Mouse (Mus musculus) stomach, embryonic 14.5 days (tissue): ENCODE measurements around the gene Hopx. TPM values are rescaled to one million over a fixed set of nuclear protein-coding genes. Genes with fewer than 3 reads are reported as not detected.

Source experiments
- ATAC-seq: fragments of 200-750 bp; cut with Nextera tagmentation; 2 replicates; pipeline ENCODE4 v1.8.0; 2017; ENCODE audit warnings: low read depth, moderate TSS enrichment; ENCODE audit not compliant: insufficient number of reproducible peaks, insufficient read depth, low FRiP score
- H3K27ac ChIP-seq: fragments of 300-500 bp; sonication (generic); 2 replicates; pipeline ENCODE4 v1.5.1; 2014; ENCODE audit warnings: mild to moderate bottlenecking, low read length, moderate library complexity, mixed read lengths
- H3K27me3 ChIP-seq: fragments of 300-500 bp; sonication (generic); 2 replicates; pipeline ENCODE4 v1.6.1; 2014; ENCODE audit warnings: low read length, control low read depth, mixed read lengths; ENCODE audit not compliant: control insufficient read depth, insufficient read depth
- H3K36me3 ChIP-seq: fragments of 300-500 bp; sonication (generic); 2 replicates; pipeline ENCODE4 v1.6.1; 2014; ENCODE audit warnings: mild to moderate bottlenecking, control low read depth, low read length, moderate library complexity, mixed read lengths; ENCODE audit not compliant: control insufficient read depth, insufficient read depth
- H3K4me1 ChIP-seq: fragments of 300-500 bp; sonication (generic); 2 replicates; pipeline ENCODE4 v1.6.1; 2014; ENCODE audit warnings: low read length, control low read depth, mixed read lengths; ENCODE audit not compliant: control insufficient read depth, insufficient read depth
- H3K4me2 ChIP-seq: fragments of 300-500 bp; sonication (generic); replicated peaks from 2 replicates; pipeline ENCODE4 v1.6.1; 2014; ENCODE audit warnings: low read depth, low read length, control low read depth
- H3K4me3 ChIP-seq: fragments of 300-500 bp; sonication (generic); 2 replicates; pipeline ENCODE4 v1.5.1; 2014; ENCODE audit warnings: low read depth, low read length, control low read depth
- H3K9ac ChIP-seq: fragments of 300-500 bp; sonication (generic); replicated peaks from 2 replicates; pipeline ENCODE4 v1.6.1; 2014; ENCODE audit warnings: low read depth, mild to moderate bottlenecking, control low read depth, low read length, moderate library complexity, mixed read lengths
- H3K9me3 ChIP-seq: fragments of 300-500 bp; sonication (generic); 2 replicates; pipeline ENCODE4 v1.6.1; 2016; ENCODE audit warnings: low read depth, low read length, control low read depth; ENCODE audit not compliant: control insufficient read depth
- whole genome bisulfite sequencing: fragments of 180-500 bp; shearing (Covaris S2); extraction: QIAGEN DNeasy Blood & Tissue Kit; methylation state at CpG from one replicate; pipeline ENCODE4 v1.1.7; 2014; 5-methylcytosine and 5-hydroxymethylcytosine counted together
- polyA plus RNA-seq: library from polyadenylated mRNA; unstranded; fragments of >200 nt; fragmentation: Nextera tagmentation; extraction: Ambion mirVana; gene quantifications from 2 replicates; pipeline ENCODE4 v1.2.1, GENCODE M21; 2014

Gene Hopx
- polyA plus RNA-seq, 1 experiment from 2014 or later = 1.2 TPM

DNA sequence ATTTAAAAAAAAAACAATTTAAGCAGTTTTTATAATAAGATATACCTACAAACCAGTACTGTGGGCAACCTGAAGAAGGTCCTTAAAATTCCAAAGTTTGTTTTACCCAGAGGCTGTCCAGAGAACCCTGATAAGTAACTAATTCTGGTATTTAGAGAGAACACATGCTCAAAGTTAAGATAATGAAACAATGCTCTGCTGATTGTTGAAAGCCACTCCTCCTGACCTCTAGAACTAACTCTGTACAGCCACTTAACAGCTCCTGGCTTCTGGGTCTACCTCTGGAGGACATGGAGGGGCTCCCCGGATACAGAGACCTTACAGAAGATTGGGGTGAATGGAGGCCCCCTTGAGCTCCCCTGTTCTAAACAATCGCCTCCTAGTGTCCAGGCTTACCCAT, 15.0 kb upstream of the Hopx start:
- no peak overlapping the region for H3K4me3 ChIP-seq
- no peaks in the 10 kb centered on the region for H3K36me3 ChIP-seq
- no peaks in the 10 kb centered on the region for H3K27me3 ChIP-seq
- 0 out of 2 replicates have a peak, but pooled peaks cover 3% of the 10 kb centered on the region for H3K9me3 ChIP-seq
- 64% methylated on average over 2 of the region's 2 CpGs for WGBS
- no peak overlapping the region for H3K4me2 ChIP-seq
- no peak overlapping the region for H3K27ac ChIP-seq
- no peak overlapping the region for H3K9ac ChIP-seq
- H3K4me1 ChIP-seq = no peaks in the 10 kb centered on the region
- ATAC-seq = no peak

DNA sequence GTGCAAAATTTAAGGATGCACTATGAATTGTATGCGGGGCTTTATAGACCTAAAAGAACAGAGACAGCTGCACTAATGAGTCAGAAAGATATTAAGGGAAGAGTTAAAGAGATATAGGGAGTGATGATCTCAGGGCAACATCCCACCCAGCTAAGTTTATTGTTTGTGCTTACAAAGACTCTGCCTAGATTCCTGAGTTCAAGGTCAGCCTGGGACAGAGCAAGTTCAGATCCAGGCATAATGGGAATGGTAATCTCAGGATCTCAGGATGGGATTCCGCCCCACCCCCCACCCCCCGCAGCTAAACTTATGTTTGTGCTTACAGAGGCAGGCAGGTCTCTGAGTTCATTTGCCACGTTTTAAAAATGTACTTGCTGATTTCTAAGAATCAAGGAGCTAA, 13.9 kb upstream of the Hopx start:
- Histone ChIP-seq H3K36me3 (no peaks in the 10 kb centered on the region), H3K4me2 (no peak overlapping the region), H3K27me3 (no peaks in the 10 kb centered on the region), H3K9me3 (0 out of 2 replicates have a peak, but pooled peaks cover 3% of the 10 kb centered on the region), H3K4me3 (no peak overlapping the region), H3K4me1 (no peaks in the 10 kb centered on the region), H3K27ac (no peak overlapping the region), H3K9ac (no peak overlapping the region)
- WGBS = 87% methylated on average over 4 of the region's 4 CpGs
- no peak for ATAC-seq

DNA sequence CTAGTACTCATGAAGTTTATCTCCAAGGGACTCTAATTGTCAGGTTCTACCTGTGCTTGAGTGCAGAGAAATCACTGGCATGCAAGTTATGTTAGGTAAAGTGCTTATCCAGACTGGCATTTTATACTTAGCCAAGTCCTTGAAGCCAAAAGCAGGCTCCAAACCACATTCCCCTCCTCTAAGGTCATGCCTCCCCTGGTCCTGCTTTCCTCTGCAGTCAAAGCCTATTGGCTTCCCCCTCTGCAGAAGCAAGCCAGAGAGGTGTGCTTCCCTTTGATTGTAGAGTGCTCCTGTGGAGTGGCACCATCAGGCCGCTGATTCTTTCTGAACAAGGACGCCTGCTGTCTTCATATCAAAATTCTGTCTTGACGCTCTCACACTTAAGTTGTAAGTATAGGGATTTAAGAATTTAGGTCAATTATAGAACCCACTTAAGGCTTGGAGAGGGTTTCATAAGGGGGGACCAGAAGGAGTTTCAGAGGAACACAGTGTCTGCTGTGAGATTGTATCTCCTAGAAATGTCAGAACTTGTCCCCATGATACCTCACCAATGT, 11.6 kb upstream of the Hopx start:
- no peak overlapping the region for H3K27ac ChIP-seq
- no peak for ATAC-seq

DNA sequence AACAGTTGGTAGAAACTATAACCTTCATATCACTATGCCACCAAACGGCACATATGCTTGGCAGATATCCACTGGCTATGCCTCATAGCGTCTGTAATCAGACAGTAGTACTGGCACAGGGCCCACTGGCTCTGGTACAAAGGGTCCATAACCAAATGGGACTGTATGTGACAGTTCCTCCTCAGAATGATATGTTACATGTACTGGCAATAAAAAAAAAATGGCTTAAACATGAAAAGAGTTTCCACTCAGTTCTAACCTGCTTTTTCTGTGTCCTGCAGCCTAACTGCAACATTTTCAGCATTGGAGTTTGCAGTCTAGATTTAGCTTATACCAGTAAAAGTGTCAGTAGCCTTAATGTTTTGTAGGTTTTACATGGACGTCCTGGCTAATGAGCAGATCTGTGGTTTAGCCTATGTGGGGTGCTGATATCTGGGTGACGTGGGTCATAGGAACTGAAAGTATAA, 9.9 kb upstream of the Hopx start:
- Histone ChIP-seq H3K4me2 (no peak overlapping the region), H3K27ac (no peak overlapping the region), H3K9ac (no peak overlapping the region), H3K36me3 (no peaks in the 10 kb centered on the region), H3K27me3 (no peaks in the 10 kb centered on the region), H3K9me3 (0 out of 2 replicates have a peak, but pooled peaks cover 3% of the 10 kb centered on the region), H3K4me3 (no peak overlapping the region), H3K4me1 (peaks cover 8% of the 10 kb centered on the region; the same call in 1 of the 2 replicates)
- 68% methylated on average over 4 of the region's 4 CpGs for WGBS
- no peak for ATAC-seq

More for the DNA sequence above, 11.6 kb upstream of the Hopx start:
- 87% methylated on average over 3 of the region's 3 CpGs for WGBS
- H3K27me3 ChIP-seq = no peaks in the 10 kb centered on the region
- H3K9me3 ChIP-seq = 0 out of 2 replicates have a peak, but pooled peaks cover 3% of the 10 kb centered on the region
- H3K4me2 ChIP-seq = no peak overlapping the region
- H3K4me1 ChIP-seq = peaks cover 8% of the 10 kb centered on the region; the same call in 1 of the 2 replicates
- H3K4me3 ChIP-seq = no peak overlapping the region
- no peaks in the 10 kb centered on the region for H3K36me3 ChIP-seq
- no peak overlapping the region for H3K9ac ChIP-seq

DNA sequence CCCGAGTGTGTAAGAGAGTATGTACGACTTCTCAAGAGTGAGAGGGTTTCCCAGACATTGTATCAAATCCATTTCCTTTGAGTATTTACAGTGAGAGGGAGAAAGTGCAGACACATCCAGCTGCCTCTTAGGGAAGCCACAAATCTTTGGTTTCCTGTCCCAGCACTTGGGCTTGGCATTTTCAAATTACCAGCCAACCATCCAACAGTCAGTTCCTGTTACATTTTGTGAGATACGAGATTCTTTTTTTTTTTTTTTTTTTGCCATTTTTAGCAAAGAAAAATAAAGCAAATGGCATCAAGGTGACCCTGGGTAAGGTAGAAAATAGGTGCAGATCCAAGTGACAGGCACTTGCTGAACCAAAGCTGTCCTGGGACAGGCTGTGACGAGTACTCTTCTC, 9.2 kb upstream of the Hopx start:
- Histone ChIP-seq H3K4me3 (no peak overlapping the region), H3K9me3 (0 out of 2 replicates have a peak, but pooled peaks cover 3% of the 10 kb centered on the region), H3K4me1 (peaks cover 8% of the 10 kb centered on the region; the same call in 1 of the 2 replicates), H3K27me3 (no peaks in the 10 kb centered on the region), H3K27ac (no peak overlapping the region), H3K4me2 (no peak overlapping the region), H3K9ac (no peak overlapping the region), H3K36me3 (no peaks in the 10 kb centered on the region)
- WGBS = 60% methylated on average over 4 of the region's 4 CpGs
- ATAC-seq = no peak

DNA sequence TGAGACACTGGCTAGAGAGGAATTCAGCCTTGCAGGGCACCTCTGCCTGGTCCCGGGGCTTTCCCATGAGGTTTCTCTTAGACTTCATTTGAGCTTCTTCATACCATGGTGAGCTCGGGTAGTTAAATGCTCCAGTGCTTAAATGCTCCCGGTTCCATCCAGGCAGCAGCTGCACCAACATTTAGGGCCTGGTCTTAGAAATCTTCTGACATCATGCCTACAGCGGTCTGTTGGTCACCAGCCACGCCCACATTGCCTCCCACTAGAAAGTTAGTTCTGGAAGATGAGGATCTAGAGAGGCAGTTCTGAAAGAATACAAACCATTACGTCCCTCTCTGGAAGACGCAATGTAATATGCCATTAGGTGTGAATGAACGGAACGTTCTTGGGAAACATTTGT, 8.7 kb upstream of the Hopx start:
- no peak overlapping the region for H3K9ac ChIP-seq
- H3K36me3 ChIP-seq = no peaks in the 10 kb centered on the region
- H3K27me3 ChIP-seq = no peaks in the 10 kb centered on the region
- H3K4me2 ChIP-seq = no peak overlapping the region
- no peak overlapping the region for H3K27ac ChIP-seq
- WGBS = 69% methylated on average over 9 of the region's 9 CpGs
- H3K4me1 ChIP-seq = peaks cover 8% of the 10 kb centered on the region; the same call in 1 of the 2 replicates
- no peak for ATAC-seq
- 0 out of 2 replicates have a peak, but pooled peaks cover 3% of the 10 kb centered on the region for H3K9me3 ChIP-seq
- no peak overlapping the region for H3K4me3 ChIP-seq

DNA sequence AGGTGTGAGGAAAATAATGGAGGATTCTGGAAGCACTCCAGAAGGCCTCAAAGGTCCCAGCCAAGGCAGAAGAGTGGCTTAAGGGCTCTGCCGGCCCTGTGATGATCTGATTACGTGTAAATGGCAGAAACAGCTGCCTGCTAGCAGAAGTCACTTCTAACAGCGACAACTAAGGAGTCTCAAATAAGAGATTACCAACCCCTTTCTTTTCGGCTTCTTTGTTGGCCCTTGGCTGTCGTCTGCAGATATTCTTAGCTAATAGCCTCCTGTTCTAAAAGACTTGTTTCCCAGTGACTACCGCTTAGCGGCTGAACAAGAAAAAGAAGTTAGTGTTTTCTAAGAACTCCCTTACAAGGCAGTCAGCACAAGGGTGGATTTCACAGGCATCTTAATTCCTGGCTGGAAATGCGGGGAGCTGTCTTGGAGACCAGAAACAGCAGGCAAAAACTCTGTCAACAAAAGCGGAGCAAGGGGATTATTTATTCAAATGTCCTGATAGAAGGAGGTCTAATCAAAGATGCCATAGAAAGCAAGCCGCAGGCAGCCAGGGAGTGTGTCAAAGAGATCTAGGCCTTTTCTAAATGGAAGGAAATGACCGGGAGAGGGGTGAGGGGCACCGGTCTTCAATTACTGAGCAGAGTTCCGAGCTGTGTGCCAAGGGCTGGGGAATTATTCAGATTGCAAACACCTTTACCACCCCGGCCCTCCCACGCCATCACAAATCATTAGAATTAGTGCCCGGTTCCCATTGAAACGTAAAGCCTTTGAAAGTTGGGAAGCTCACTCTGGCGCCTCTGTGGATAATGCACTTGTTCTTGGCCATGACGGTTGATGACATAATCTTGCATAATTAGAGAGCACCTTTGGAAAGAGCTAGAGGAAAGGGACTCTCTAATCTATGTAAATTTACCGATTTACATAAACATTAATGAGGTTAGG, 7.6 kb upstream of the Hopx start:
- ATAC-seq = no peak; the same call in 1 of the 2 replicates
- Histone ChIP-seq H3K27me3 (no peaks in the 10 kb centered on the region), H3K36me3 (no peaks in the 10 kb centered on the region), H3K9me3 (no peaks in the 10 kb centered on the region), H3K4me2 (no peak overlapping the region; the same call in 1 of the 2 replicates), H3K4me3 (no peak overlapping the region), H3K4me1 (peaks cover 8% of the 10 kb centered on the region; the same call in 1 of the 2 replicates), H3K9ac (no peak overlapping the region), H3K27ac (peak overlapping the region; percentile 21; the same call in 1 of the 2 replicates)
- 23% methylated on average over 20 of the region's 20 CpGs for WGBS

DNA sequence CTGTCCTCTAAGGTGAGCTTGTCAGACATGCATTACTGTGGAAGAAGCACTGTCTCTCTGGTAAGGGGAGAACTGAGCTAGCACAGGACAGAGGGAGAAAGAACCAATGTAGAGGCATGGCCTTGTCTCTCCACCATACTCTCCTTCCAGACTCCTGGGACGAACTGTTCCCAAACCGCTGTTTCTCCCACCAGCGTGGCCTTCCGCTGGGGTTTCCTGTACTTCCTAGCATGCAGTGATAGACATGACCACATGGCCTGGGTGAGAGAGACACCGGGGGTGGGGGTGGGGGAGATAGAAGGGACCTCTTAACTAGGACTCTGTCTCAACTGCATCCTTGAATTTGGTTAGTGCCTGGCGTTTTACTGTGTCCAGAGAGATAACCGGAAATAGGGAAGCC, 5.8 kb upstream of the Hopx start:
- Histone ChIP-seq H3K36me3 (no peaks in the 10 kb centered on the region), H3K9ac (no peak overlapping the region), H3K27me3 (no peaks in the 10 kb centered on the region), H3K4me3 (no peak overlapping the region), H3K27ac (no peak overlapping the region), H3K4me2 (no peak overlapping the region), H3K4me1 (peaks cover 8% of the 10 kb centered on the region; the same call in 1 of the 2 replicates), H3K9me3 (no peaks in the 10 kb centered on the region)
- no peak for ATAC-seq
- 89% methylated on average over 7 of the region's 7 CpGs for WGBS
